Mouse (Mus musculus) ES-E14 (cell line): ENCODE results near the gene Filip1.

Experiments
- CHD2 ChIP-seq: IDR thresholded peaks from 2 replicates; pipeline ENCODE4 v1.6.1; 2014; ENCODE audit warnings: mild to moderate bottlenecking, low read depth, low read length, inconsistent platforms
- HCFC1 ChIP-seq: IDR thresholded peaks from 2 replicates; pipeline ENCODE4 v1.6.1; 2012; ENCODE audit warnings: low read length, inconsistent platforms, borderline replicate concordance; ENCODE audit not compliant: insufficient read depth
- MAFK ChIP-seq: IDR thresholded peaks from 2 replicates; pipeline ENCODE4 v1.6.1; 2014; ENCODE audit warnings: mild to moderate bottlenecking, low read depth, low read length, inconsistent platforms; ENCODE audit not compliant: insufficient read depth
- ZC3H11A ChIP-seq: IDR thresholded peaks from 2 replicates; pipeline ENCODE4 v1.6.1; 2012; ENCODE audit warnings: low read depth, mild to moderate bottlenecking, inconsistent platforms, low read length, borderline replicate concordance
- ZNF384 ChIP-seq: IDR thresholded peaks from 2 replicates; pipeline ENCODE4 v1.6.1; 2012; ENCODE audit warnings: low read depth, low read length, inconsistent platforms

- TF ChIP-seq MAFK (no peak), CHD2 (no peak), ZNF384 (no peak), HCFC1 (no peak), ZC3H11A (no peak)
Observed at GRCm38 (mm10) chr9:79943986-79944385, 68.7 kb downstream of the Filip1 start.
